Mouse (Mus musculus) brain, embryonic 14.5 days (tissue): ENCODE data around the gene Irf2bp1. TPM values are rescaled to one million over a fixed set of nuclear protein-coding genes. Genes with fewer than 3 reads are reported as not detected.
A peak's percentile ranks its signal among the peaks of the same experiment; 100 is the strongest.

ENCODE experiments used
- DNase-seq: peaks from one replicate; pipeline ENCODE4 v3.0.0-alpha.2; 2011; ENCODE audit warnings: low read depth
- CTCF ChIP-seq: fragments of 200-500 bp; IDR thresholded peaks from 2 replicates; pipeline ENCODE4 v1.5.1; 2012; ENCODE audit warnings: inconsistent platforms, mild to moderate bottlenecking, moderate library complexity, borderline replicate concordance; ENCODE audit not compliant: insufficient read depth, insufficient read length; ENCODE audit errors: extremely low read depth
- POLR2A ChIP-seq: fragments of 200-500 bp; IDR thresholded peaks from 2 replicates; pipeline ENCODE4 v1.6.1; 2012; ENCODE audit warnings: mild to moderate bottlenecking, inconsistent platforms, borderline replicate concordance; ENCODE audit not compliant: poor library complexity, insufficient read depth, insufficient read length, severe bottlenecking; ENCODE audit errors: extremely low read depth
- polyA plus RNA-seq: library from polyadenylated mRNA; depleted of rRNA; stranded (reverse); fragments of >200 nt; gene quantifications from 2 replicates; pipeline ENCODE4 v1.2.3, GENCODE M21; 2012

The Irf2bp1 gene
- polyA plus RNA-seq, 1 experiment = 54.6 TPM

DNA sequence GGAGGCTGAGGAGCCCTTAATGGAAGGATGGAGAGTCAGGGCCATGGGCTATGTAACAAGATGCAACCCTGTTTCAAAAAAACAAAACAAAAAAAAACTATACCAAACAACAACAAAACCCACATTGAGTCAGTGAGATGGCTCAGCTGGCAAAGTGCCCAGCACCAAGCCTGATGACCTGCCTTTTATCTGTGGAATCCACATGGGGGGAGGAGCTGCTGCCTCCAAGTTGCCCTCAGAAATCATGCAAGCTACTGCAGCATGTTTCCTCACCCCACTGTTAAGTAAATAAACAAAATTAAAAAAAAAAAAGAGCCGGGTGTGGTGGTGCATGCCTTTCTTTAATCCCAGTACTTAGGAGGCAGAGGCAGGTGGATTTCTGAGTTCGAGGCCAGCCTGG is 17.3 kb upstream of the Irf2bp1 start:
- TF ChIP-seq POLR2A (no peak), CTCF (no peak)
- no peak for DNase-seq

DNA sequence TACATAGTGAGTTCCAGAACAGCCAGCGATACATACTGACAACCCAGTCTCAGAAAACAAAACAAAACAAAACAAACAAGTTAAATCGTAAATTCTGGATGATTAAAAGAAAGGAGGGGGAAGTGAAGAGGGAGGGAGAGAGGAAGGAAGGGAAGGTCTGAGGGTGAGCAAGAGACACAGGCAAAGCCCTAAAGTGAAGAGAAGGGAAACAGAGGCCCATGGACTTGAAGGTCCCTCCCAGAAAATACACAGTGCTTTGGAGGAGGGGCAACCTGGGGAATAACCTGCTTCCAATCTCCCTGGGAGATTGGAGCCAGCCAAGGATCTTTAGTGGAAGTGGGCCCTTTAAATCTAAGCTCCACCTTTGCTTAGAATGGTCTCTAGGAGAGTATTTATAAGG is 16.7 kb upstream of the Irf2bp1 start, which contains the start of gene Nanos2:
Gene Nanos2 (plus strand): TSS at position 301 of the 400 bp plus-strand sequence.
- TF ChIP-seq POLR2A (no peak), CTCF (no peak)
- DNase-seq = no peak

DNA sequence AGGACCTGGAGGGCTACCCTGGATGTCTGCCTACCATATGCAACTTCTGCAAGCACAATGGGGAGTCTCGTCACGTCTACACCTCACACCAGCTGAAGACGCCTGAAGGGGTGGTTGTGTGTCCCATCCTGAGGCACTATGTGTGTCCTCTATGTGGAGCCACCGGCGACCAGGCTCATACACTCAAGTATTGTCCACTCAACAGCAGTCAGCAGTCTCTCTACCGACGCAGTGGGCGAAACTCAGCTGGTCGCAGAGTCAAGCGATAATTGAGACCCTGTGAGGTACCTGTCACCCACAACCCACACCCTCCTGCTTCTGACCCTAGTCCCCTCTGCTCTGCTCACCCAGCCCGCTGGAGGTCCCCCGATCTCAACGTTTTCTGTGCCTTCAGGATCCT is 16.1 kb upstream of the Irf2bp1 start:
- TF ChIP-seq CTCF (no peak), POLR2A (no peak)
- DNase-seq = no peak

DNA sequence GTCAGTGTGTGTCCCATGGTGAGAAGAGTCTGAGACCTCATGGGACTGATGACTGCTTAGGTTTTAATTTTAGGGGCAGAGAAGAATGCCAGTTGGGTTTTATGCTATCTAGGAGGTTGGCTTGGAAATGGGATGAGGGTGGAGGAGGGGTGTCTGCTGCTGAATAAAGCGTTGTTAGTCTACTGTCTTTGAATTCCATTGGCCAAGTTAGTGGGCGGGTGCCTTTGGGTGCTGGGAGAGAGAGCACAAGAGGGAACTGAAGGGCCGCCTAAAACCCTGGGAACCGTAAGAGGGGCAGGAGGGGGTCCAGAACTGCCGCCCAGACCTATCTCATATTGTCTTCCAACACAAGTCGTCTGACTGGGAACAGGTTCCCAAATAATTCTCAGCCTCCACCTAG is 15.1 kb upstream of the Irf2bp1 start:
- TF ChIP-seq POLR2A = no peak
- TF ChIP-seq CTCF = no peak
- no peak for DNase-seq

DNA sequence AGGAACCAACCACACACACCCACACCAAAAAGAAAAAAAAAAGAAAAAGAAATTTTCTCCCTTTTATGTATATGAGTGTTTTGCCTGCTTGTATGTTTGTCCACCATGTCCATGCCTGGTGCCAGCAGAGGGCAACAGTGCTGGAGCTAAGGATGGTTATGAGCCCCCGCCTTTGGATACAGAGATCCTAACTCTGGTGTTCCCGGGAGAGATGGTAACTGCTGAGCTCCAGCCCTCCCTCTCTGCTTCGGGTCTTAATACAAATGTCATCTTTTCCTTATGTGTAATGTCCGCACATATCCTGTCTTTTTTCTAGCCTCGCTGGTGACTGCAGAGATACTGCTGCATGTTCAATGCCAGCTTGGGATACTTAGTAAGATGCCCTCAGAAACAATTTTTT is 13.8 kb upstream of the Irf2bp1 start:
- peak; percentile 35; the same call in 1 of the 2 replicates for TF ChIP-seq CTCF
- no peak for TF ChIP-seq POLR2A
- DNase-seq = peak; percentile 71

DNA sequence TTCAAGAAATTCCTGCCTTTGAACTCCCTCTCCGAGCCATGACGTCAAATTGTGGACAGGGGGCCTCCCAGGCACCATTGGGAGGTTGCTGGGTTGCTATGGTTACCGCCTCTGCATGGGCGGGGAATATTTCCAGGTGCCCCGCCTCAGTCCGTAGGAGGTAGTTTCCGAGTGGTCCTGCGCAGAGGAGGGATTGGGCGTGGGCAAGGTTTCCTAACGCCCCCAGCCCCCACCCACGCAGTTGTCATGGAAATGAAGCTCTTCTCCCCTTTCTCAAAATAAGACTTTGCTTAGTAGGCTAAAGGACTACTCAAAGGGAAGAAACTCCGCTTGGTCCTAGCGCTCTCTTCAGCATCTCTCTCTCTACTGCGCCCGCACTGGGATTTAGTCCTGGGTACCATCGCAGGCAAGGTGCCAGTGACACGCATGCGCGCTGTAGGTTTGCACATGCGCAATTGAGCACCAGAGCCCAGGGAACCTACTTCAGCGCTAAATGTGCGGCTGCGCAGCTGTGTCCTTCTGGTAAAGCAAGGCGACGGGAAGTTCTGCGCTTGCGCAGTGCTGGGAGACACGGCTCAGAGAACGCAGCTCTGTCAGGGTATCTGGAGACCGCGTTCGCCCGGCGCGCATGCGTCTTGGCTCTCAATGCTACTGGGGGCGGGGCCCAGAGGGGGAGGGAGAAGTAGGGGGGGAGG is 13.1 kb upstream of the Irf2bp1 start, which contains the start of gene Mypop:
Gene Mypop (plus strand): TSS at position 645 of the 695 bp plus-strand sequence.
- TF ChIP-seq CTCF (no peak), POLR2A (peak; percentile 64; the same call in 1 of the 2 replicates)

DNA sequence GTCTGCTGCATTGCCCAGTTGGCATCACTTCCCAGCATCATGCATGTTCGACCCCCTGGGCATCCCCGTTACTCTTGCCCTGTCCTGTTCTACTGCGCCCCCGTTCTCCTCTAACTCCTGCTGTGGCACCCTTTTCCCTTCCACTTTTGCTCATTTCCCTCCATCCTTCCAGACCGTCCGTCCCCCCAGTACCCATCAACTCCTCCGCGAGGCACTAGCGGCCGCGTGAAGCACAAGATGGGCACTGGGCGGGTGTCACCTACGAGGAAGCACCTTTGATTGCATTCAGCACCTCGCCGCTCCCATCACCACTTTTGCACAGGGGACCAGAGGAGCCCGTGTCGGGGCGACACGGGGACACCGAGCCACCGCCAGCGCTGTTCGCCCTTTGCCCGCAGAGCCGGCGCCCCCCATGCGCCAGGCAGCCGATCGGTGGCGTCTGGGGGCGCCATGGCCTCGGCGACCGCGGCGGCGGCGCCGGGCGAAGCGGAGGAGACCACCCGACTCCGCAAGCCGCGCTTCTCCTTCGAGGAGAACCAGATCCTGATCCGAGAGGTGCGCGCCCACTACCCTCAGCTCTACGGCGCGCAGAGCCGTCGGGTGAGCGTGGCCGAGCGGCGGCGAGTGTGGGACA is 12.1 kb upstream of the Irf2bp1 start:
- peak; percentile 29 for DNase-seq
- TF ChIP-seq CTCF (no peak), POLR2A (no peak)

More for the DNA sequence above, 13.1 kb upstream of the Irf2bp1 start, which contains the start of gene Mypop:
- peak; percentile 100 for DNase-seq

DNA sequence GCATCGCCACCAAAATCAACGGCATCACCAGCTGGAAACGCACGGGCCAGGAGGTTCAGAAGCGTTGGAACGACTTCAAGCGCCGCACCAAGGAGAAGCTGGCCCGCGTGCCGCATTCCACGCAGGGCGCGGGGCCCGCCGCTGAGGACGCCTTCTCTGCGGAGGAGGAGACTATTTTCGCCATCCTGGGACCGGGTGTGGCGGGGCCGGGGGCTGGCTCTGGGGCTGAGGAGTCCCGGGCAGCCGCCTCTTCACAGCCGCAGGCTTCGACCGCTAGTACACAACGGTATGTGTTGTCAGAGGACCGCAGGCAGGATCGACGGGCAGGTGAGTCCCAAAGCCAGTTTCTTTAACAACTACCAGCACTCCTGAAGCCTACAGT is 11.6 kb upstream of the Irf2bp1 start:
- DNase-seq = no peak
- TF ChIP-seq CTCF (no peak), POLR2A (no peak)

DNA sequence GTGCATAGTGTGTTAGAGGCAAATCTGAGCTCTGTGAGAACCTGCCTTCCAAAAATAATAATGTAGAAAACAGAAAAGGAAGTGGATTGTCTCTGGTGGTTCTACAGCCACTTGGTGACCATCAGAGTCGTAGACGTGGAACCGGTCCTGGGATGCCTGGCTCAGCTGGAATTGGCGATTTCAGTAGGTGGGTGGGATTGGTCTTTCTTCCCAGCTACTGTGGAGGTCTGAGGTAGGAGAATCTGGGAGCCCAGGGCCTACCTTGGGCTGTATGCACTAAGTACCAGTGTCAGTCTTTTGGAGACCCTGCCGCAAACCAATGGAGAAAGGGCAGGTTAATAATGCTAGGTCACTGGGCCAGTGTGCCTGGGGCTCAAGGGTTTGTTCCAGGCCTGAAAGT is 10.8 kb upstream of the Irf2bp1 start:
- TF ChIP-seq CTCF (no peak), POLR2A (no peak)
- DNase-seq = no peak

DNA sequence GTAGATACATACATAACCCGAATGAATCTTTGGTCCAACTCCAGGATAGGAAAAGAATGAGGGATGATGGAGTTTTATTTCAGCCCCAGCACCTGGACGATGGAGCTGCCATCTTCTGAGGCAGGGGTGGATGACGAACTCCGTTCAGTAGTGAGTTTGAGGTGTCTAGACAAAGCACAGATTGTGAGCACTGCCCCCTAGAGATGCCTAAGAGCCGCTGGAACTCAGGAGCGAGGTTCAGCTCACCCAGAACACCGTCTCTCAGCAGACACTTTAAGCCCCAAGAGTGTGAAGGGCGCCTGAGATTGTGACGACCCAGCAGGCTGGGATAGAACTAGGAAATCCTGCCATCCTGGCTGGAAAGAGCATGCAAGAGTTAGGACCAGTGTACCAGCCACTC is 5.0 kb upstream of the Irf2bp1 start:
- TF ChIP-seq POLR2A = no peak
- TF ChIP-seq CTCF = peak; percentile 27; the same call in 1 of the 2 replicates
- peak; percentile 46 for DNase-seq

DNA sequence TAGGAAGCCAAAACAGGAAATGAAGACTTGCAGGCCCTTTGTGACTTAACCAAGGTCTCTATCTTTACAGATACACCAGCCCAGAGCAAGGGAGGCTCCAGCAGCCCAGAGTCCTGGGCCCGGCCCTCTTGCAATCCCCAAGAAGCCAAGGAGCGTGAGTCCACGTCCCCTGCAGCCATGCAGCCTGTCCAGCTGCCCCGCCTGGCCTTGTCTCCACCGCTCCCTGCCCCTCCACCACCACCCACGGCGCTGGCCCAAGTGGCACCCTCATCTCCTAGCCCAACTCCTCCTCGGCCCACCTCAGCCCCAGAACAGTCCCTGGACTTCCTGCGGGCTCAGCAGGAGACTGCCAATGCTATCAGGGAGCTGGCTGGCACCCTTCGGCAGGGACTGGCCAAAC is 3.4 kb upstream of the Irf2bp1 start:
- no peak for DNase-seq

More for the DNA sequence above, 3.4 kb upstream of the Irf2bp1 start:
- TF ChIP-seq CTCF (no peak), POLR2A (no peak)
